8 mouse cellular contexts compared by ENCODE assay signal in genomic region chr15:81960171-81961077, GRCm38 (mm10). TPM values are rescaled to one million over a fixed set of nuclear protein-coding genes. Genes with fewer than 3 reads are reported as not detected.
A peak's percentile ranks its signal among the peaks of the same experiment; 100 is the strongest.
DNase-seq lines count a peak whose midpoint lies in the region; ATAC-seq lines count a peak whose summit lies in the region.

Gene Pmm1 (minus strand): TSS chr15:81960930.

- intact Hi-C loops in gastrocnemius, postnatal 14 days (cut with DNase I; ENCODE audit: low total_unique reads): no loop called here
- intact Hi-C loops in left cerebral cortex, postnatal 10 days (cut with DNase I): loop anchor here (2.0 kb wide), 1 partner anchor 28 kb away; no protein-coding TSS in a partner anchor

- DNase-seq in adrenal gland, adult (ENCODE audit: inconsistent age in 2 of 2, low spot score in 1 of 2): peak; percentile 99
- peak; percentile 99 for DNase-seq in embryo, embryonic 10.5 days (ENCODE audit: low spot score)
- DNase-seq in gastrocnemius, postnatal 14 days: peak; percentile 99
- DNase-seq in left cerebral cortex, postnatal 10 days (ENCODE audit: extremely low spot score in 1 of 2, low spot score in 2 of 2): peak; percentile 95 to 99
- peak; percentile 97 for DNase-seq in right cerebral cortex, postnatal 25 days
- DNase-seq in urinary bladder, postnatal 4 days (ENCODE audit: low spot score in 2 of 2): peak; percentile 97 to 99

- ATAC-seq in inflammation-experienced regulatory T-cells, adult 6 months: peak; percentile 96
- ATAC-seq in megakaryocyte-erythroid progenitor cell, adult 5-6 weeks (replicated peaks; ENCODE audit: low FRiP score, low TSS enrichment, poor library complexity, severe bottlenecking): peak; percentile 91

RNA-seq across cellular contexts. Expression of gene Pmm1, which starts in this region (rescaled TPM):
- 10 to 100 TPM; 15.2 to 16.9 TPM for total RNA-seq in gastrocnemius, postnatal 14 days (2021)
- polyA plus RNA-seq in inflammation-experienced regulatory T-cells, adult 6 months (2017; shearing (Covaris generic)): 10 to 100 TPM in 2 of 3 experiments, 1 to 10 TPM in 1; 9.3 to 33.3 (median 11.7) TPM
- 100 to 1,000 TPM; 177 TPM for total RNA-seq in left cerebral cortex, postnatal 10 days (2021)
- 62.0 and 90.7 TPM in 2 replicates for total RNA-seq in megakaryocyte-erythroid progenitor cell, adult 5-6 weeks (2014; fragmentation: Nextera tagmentation)
- total RNA-seq in megakaryocyte-erythroid progenitor cell, adult 5-6 weeks (2017): 30.5 and 33.1 TPM in 2 replicates

Comparison
In these comparisons a context has a peak if more than half of its experiments do, and no peak if none do; other contexts are left out.
1. Peak in every context shown above with its lines: DNase-seq and ATAC-seq.